Mouse (Mus musculus): ENCODE results near the gene Fbxo17.

DNA sequence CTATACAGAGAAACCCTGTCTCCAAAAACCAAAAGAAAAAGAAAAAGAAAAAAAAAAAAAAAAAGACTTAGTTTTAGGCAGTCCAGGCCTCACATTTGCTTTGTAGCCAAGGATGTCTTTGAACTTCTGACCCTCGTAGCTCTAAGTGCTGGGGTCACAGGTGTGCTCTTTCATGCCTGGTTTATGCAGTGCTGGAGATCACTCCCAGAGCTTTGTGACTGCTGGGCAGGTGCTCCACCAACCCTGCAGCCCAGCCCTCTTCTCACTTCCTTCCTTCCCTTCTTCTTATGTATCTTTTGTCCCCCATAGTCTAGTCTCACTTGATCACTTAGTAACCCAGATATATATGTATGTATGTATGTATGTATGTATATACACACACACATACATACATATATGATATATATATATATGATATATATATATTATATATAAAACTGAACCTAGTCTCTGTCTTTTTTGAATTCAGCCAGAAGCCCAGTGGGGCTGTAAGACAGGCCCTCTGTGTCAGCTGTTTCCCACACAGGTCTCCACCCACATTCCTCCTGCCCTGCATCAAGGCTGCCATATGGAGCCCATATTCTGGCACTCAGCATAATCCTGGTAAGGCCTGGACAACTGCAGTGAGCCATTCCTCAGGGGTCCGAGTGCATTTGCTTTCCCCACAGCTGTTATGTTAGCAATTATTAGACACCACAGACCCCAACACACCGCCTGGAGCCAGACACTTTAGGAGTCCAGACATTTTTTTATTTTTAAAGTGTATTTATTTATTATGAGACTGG, 4.3 kb downstream of the Fbxo17 start:
- TF ChIP-seq CTCF (IDR thresholded peaks at IDR 0.05; ENCODE audit: low read depth, low read length) (no peak), POLR2A (IDR thresholded peaks at IDR 0.05; ENCODE audit: extremely low read depth, insufficient read depth, low read length) (no peak)
